Mouse (Mus musculus) heart, embryonic 16.5 days (tissue): ENCODE results near the gene Oas1c. TPM values are rescaled to one million over a fixed set of nuclear protein-coding genes. Genes with fewer than 3 reads are reported as not detected.

Experiments
- ATAC-seq: fragments of 200-750 bp; cut with Nextera tagmentation; replicated peaks from 2 replicates; pipeline ENCODE4 v1.8.0; 2017; ENCODE audit warnings: moderate number of reproducible peaks; ENCODE audit not compliant: insufficient read depth, low FRiP score; ENCODE audit errors: extremely low read depth
- H3K27ac ChIP-seq: fragments of 300-500 bp; sonication (generic); 2 replicates; pipeline ENCODE4 v1.5.1; 2014; ENCODE audit warnings: mild to moderate bottlenecking, low read length, control low read depth, moderate library complexity
- H3K27me3 ChIP-seq: fragments of 300-500 bp; sonication (generic); 2 replicates; pipeline ENCODE4 v1.6.1; 2014; ENCODE audit warnings: low read length, mixed read lengths; ENCODE audit not compliant: control insufficient read depth, insufficient read depth
- H3K36me3 ChIP-seq: fragments of 300-500 bp; sonication (generic); 2 replicates; pipeline ENCODE4 v1.6.1; 2014; ENCODE audit not compliant: control insufficient read depth, insufficient read depth
- H3K4me1 ChIP-seq: fragments of 300-500 bp; sonication (generic); 2 replicates; pipeline ENCODE4 v1.6.1; 2014; ENCODE audit warnings: low read length, mixed read lengths; ENCODE audit not compliant: control insufficient read depth, insufficient read depth
- H3K4me2 ChIP-seq: fragments of 300-500 bp; sonication (generic); 2 replicates; pipeline ENCODE4 v1.6.1; 2014; ENCODE audit warnings: low read depth, mild to moderate bottlenecking, control low read depth, low read length
- H3K4me3 ChIP-seq: fragments of 300-500 bp; sonication (generic); 2 replicates; pipeline ENCODE4 v1.5.1; 2014; ENCODE audit warnings: mild to moderate bottlenecking, control low read depth, low read length
- H3K9ac ChIP-seq: fragments of 300-500 bp; sonication (generic); 2 replicates; pipeline ENCODE4 v1.6.1; 2014; ENCODE audit warnings: low read length, control low read depth
- H3K9me3 ChIP-seq: fragments of 300-500 bp; sonication (generic); replicated peaks from 2 replicates; pipeline ENCODE4 v1.6.1; 2016; ENCODE audit warnings: low read length; ENCODE audit not compliant: control insufficient read depth
- WGBS: fragments of 180-500 bp; shearing (Covaris S2); extraction: QIAGEN DNeasy Blood & Tissue Kit; methylation state at CpG from one replicate; pipeline ENCODE4 v1.1.7; 2014; 5-methylcytosine and 5-hydroxymethylcytosine counted together
- microRNA-seq: library from miRNA; unstranded; fragments of <30 nt; microRNA quantifications from one replicate; pipeline ENCODE4, GENCODE M21; 2017
- polyA plus RNA-seq: library from polyadenylated mRNA; unstranded; fragments of >200 nt; fragmentation: Nextera tagmentation; extraction: Ambion mirVana; gene quantifications from 2 replicates; pipeline ENCODE4 v1.2.1, GENCODE M21; 2015

Oas1c gene
- polyA plus RNA-seq, 1 experiment from 2014 or later: 0.60 TPM

GRCm38 (mm10) chr5:120775287-120775985 is 36.9 kb downstream of the Oas1c start:
- H3K36me3 ChIP-seq: no peaks in the 10 kb centered on the region
- no peak overlapping the region for H3K4me3 ChIP-seq
- 0 out of 2 replicates have a peak overlapping the region, but pooled peaks have one; percentile 20 for H3K9ac ChIP-seq
- 59% methylated on average over 14 of the region's 14 CpGs for WGBS
- peaks cover 23% of the 10 kb centered on the region for H3K4me1 ChIP-seq
- peak overlapping the region; percentile 29; the same call in 1 of the 2 replicates for H3K4me2 ChIP-seq
- H3K27ac ChIP-seq: peak overlapping the region; percentile 51
- H3K9me3 ChIP-seq: no peaks in the 10 kb centered on the region
- peak; percentile 30 for ATAC-seq
- no peaks in the 10 kb centered on the region for H3K27me3 ChIP-seq

GRCm38 (mm10) chr5:120769396-120769795 is 42.9 kb downstream of the Oas1c start:
- H3K27me3 ChIP-seq: no peaks in the 10 kb centered on the region
- no peak overlapping the region for H3K4me3 ChIP-seq
- no peak overlapping the region for H3K27ac ChIP-seq
- H3K9ac ChIP-seq: no peak overlapping the region
- H3K4me2 ChIP-seq: no peak overlapping the region
- 40% methylated on average over 3 of the region's 3 CpGs for WGBS
- H3K4me1 ChIP-seq: no peaks in the 10 kb centered on the region
- no peaks in the 10 kb centered on the region for H3K36me3 ChIP-seq
- H3K9me3 ChIP-seq: no peaks in the 10 kb centered on the region
- ATAC-seq: no peak

- 60% methylated on average over 8 of the region's 8 CpGs for WGBS
- H3K27me3 ChIP-seq: no peaks in the 10 kb centered on the region
- no peak overlapping the region for H3K9ac ChIP-seq
- no peak for ATAC-seq
- H3K4me1 ChIP-seq: no peaks in the 10 kb centered on the region; the same call in 1 of the 2 replicates
- no peak overlapping the region for H3K4me3 ChIP-seq
- H3K36me3 ChIP-seq: no peaks in the 10 kb centered on the region
- no peak overlapping the region for H3K4me2 ChIP-seq
- H3K27ac ChIP-seq: no peak overlapping the region
- no peaks in the 10 kb centered on the region for H3K9me3 ChIP-seq
These were observed 47.3 kb downstream of the Oas1c start for GRCm38 (mm10) chr5:120765010-120765409.

GRCm38 (mm10) chr5:120761901-120762300 is 50.4 kb downstream of the Oas1c start:
- Histone ChIP-seq H3K36me3 (no peaks in the 10 kb centered on the region), H3K4me1 (no peaks in the 10 kb centered on the region; the same call in 1 of the 2 replicates), H3K9ac (no peak overlapping the region), H3K9me3 (no peaks in the 10 kb centered on the region), H3K27ac (0 out of 2 replicates have a peak overlapping the region, but pooled peaks have one; percentile 8), H3K4me3 (no peak overlapping the region), H3K27me3 (no peaks in the 10 kb centered on the region), H3K4me2 (peak overlapping the region; percentile 30; the same call in 1 of the 2 replicates)
- ATAC-seq: 0 out of 2 replicates have a peak, but pooled peaks have one; percentile 32
- 27% methylated on average over 6 of the region's 6 CpGs for WGBS

GRCm38 (mm10) chr5:120754215-120754614 is 58.1 kb downstream of the Oas1c start:
- no peaks in the 10 kb centered on the region for H3K4me1 ChIP-seq
- H3K4me3 ChIP-seq: no peak overlapping the region
- no peak overlapping the region for H3K4me2 ChIP-seq
- H3K27ac ChIP-seq: no peak overlapping the region
- no peaks in the 10 kb centered on the region for H3K36me3 ChIP-seq
- no peaks in the 10 kb centered on the region for H3K27me3 ChIP-seq
- ATAC-seq: no peak
- no peak overlapping the region for H3K9ac ChIP-seq
- 80% methylated on average over 4 of the region's 4 CpGs for WGBS
- no peaks in the 10 kb centered on the region for H3K9me3 ChIP-seq

- Histone ChIP-seq H3K4me2 (no peak overlapping the region), H3K9ac (no peak overlapping the region), H3K36me3 (no peaks in the 10 kb centered on the region), H3K9me3 (no peaks in the 10 kb centered on the region), H3K4me1 (no peaks in the 10 kb centered on the region), H3K27me3 (0 out of 2 replicates have a peak, but pooled peaks cover 1% of the 10 kb centered on the region), H3K27ac (no peak overlapping the region), H3K4me3 (no peak overlapping the region)
- WGBS: 58% methylated on average over 3 of the region's 3 CpGs
- ATAC-seq: no peak
These were observed 59.5 kb downstream of the Oas1c start for GRCm38 (mm10) chr5:120752786-120753185.

GRCm38 (mm10) chr5:120751206-120751605 is 61.1 kb downstream of the Oas1c start:
- H3K4me2 ChIP-seq: no peak overlapping the region
- H3K9ac ChIP-seq: no peak overlapping the region
- 0 out of 2 replicates have a peak, but pooled peaks cover 2% of the 10 kb centered on the region for H3K27me3 ChIP-seq
- H3K9me3 ChIP-seq: no peaks in the 10 kb centered on the region
- H3K4me3 ChIP-seq: no peak overlapping the region
- WGBS: 75% methylated on average over 3 of the region's 3 CpGs
- H3K27ac ChIP-seq: no peak overlapping the region
- ATAC-seq: no peak
- H3K36me3 ChIP-seq: no peaks in the 10 kb centered on the region
- no peaks in the 10 kb centered on the region for H3K4me1 ChIP-seq

Small RNA genes lying within 50 kb of the gene (microRNA-seq; reads per million reads assigned to microRNA genes)
- not detected for gene Gm22907

Other genes with a start within 250 kb of the Oas1c start
- 14.5 TPM in 2 replicates for gene Tpcn1, start 223.8 kb downstream of the Oas1c start, polyA plus RNA-seq
- gene Iqcd, start 223.5 kb downstream of the Oas1c start, polyA plus RNA-seq: 0.36 and 0.42 TPM in 2 replicates
- 13.2 and 14.0 TPM in 2 replicates for gene Rita1, start 199.9 kb downstream of the Oas1c start, polyA plus RNA-seq
- 30.2 and 35.0 TPM in 2 replicates for gene Ddx54, start 199.8 kb downstream of the Oas1c start, polyA plus RNA-seq
- 0.49 TPM in 1 of 2 replicates, not detected in the other for gene Cfap73, start 178.3 kb downstream of the Oas1c start, polyA plus RNA-seq
- 0.70 and 0.74 TPM in 2 replicates for gene Rasal1, start 163.7 kb downstream of the Oas1c start, polyA plus RNA-seq
- gene Dtx1, start 100.6 kb downstream of the Oas1c start, polyA plus RNA-seq: 6.7 and 11.2 TPM in 2 replicates
- gene Oas2, start 62.7 kb downstream of the Oas1c start, polyA plus RNA-seq: 0.22 and 0.46 TPM in 2 replicates
- 0.59 and 0.80 TPM in 2 replicates for gene Oas3, start 34.9 kb downstream of the Oas1c start, polyA plus RNA-seq
- not detected in 2 replicates for gene Oas1e, start 17.0 kb downstream of the Oas1c start, polyA plus RNA-seq
- gene Oas1f, start 34.9 kb upstream of the Oas1c start, polyA plus RNA-seq: 0.12 TPM in 1 of 2 replicates, not detected in the other
- gene Oas1h, start 48.9 kb upstream of the Oas1c start, polyA plus RNA-seq: not detected in 2 replicates
- 0.67 and 0.85 TPM in 2 replicates for gene Oas1g, start 75.1 kb upstream of the Oas1c start, polyA plus RNA-seq
- gene Oas1a, start 95.0 kb upstream of the Oas1c start, polyA plus RNA-seq: 1.6 and 2.4 TPM in 2 replicates
- 0.09 TPM in 1 of 2 replicates, not detected in the other for gene Oas1d, start 102.0 kb upstream of the Oas1c start, polyA plus RNA-seq
- not detected in 2 replicates for gene Rph3a, start 197.6 kb upstream of the Oas1c start, polyA plus RNA-seq